Mouse (Mus musculus): ENCODE measurements at regions not wholly inside any gene's neighbourhood (a gene's known extent, or its start where the extent isn't known, plus 50 kb on each side); places are given as distances from the start of the nearest gene placed in this dataset.

- DNase-seq (ENCODE audit: extremely low spot score in 1 of 2, low spot score in 2 of 2): peak; percentile 33 to 47
- intact Hi-C loops (cut with DNase I): no loop called here
These were observed 149.1 kb upstream of the Syndig1 start for GRCm38 (mm10) chr2:149679822-149680459.

GRCm38 (mm10) chr2:149722342-149722741 is 106.7 kb upstream of the Syndig1 start:
- no peak for DNase-seq (ENCODE audit: extremely low spot score in 1 of 2, low spot score in 2 of 2)
- intact Hi-C loops (cut with DNase I): no loop called here

GRCm38 (mm10) chr2:149724279-149724678 is 104.7 kb upstream of the Syndig1 start:
- intact Hi-C loops (cut with DNase I): no loop called here
- no peak for DNase-seq (ENCODE audit: extremely low spot score in 1 of 2, low spot score in 2 of 2)

- no peak for DNase-seq (ENCODE audit: extremely low spot score in 1 of 2, low spot score in 2 of 2)
- intact Hi-C loops (cut with DNase I): no loop called here
These were observed 103.1 kb upstream of the Syndig1 start for GRCm38 (mm10) chr2:149725932-149726331.

GRCm38 (mm10) chr2:149737837-149738236 is 91.2 kb upstream of the Syndig1 start:
- intact Hi-C loops (cut with DNase I): no loop called here
- no peak for DNase-seq (ENCODE audit: extremely low spot score in 1 of 2, low spot score in 2 of 2)

- peak; percentile 32 to 46 for DNase-seq (ENCODE audit: extremely low spot score in 1 of 2, low spot score in 2 of 2)
- intact Hi-C loops (cut with DNase I): no loop called here
These were observed 89.1 kb upstream of the Syndig1 start for GRCm38 (mm10) chr2:149739886-149740285.

- DNase-seq (ENCODE audit: extremely low spot score in 1 of 2, low spot score in 2 of 2): no peak
- intact Hi-C loops (cut with DNase I): no loop called here
These were observed 86.3 kb upstream of the Syndig1 start for GRCm38 (mm10) chr2:149742661-149743060.

- intact Hi-C loops (cut with DNase I): no loop called here
- peak in 1 of 2 experiments; percentile 10 for DNase-seq (ENCODE audit: extremely low spot score in 1 of 2, low spot score in 2 of 2)
These were observed 80.7 kb upstream of the Syndig1 start for GRCm38 (mm10) chr2:149748240-149748822.

- intact Hi-C loops (cut with DNase I): no loop called here
- DNase-seq (ENCODE audit: extremely low spot score in 1 of 2, low spot score in 2 of 2): no peak
These were observed 69.9 kb upstream of the Syndig1 start for GRCm38 (mm10) chr2:149759151-149759550.

- intact Hi-C loops (cut with DNase I): loop anchor here (10.0 kb wide), 1 partner anchor 339 kb away; no protein-coding TSS in a partner anchor
- DNase-seq (ENCODE audit: extremely low spot score in 1 of 2, low spot score in 2 of 2): no peak
These were observed 65.1 kb upstream of the Syndig1 start for GRCm38 (mm10) chr2:149763864-149764263.

GRCm38 (mm10) chr2:149768027-149768426 is 61.0 kb upstream of the Syndig1 start:
- intact Hi-C loops (cut with DNase I): loop anchor here (10.0 kb wide), 1 partner anchor 343 kb away; no protein-coding TSS in a partner anchor
- no peak for DNase-seq (ENCODE audit: extremely low spot score in 1 of 2, low spot score in 2 of 2)

GRCm38 (mm10) chr2:149768551-149768950 is 60.5 kb upstream of the Syndig1 start:
- intact Hi-C loops (cut with DNase I): loop anchor here (10.0 kb wide), 1 partner anchor 344 kb away; no protein-coding TSS in a partner anchor
- DNase-seq (ENCODE audit: extremely low spot score in 1 of 2, low spot score in 2 of 2): peak in 1 of 2 experiments; percentile 61

GRCm38 (mm10) chr2:149777316-149777715 is 51.7 kb upstream of the Syndig1 start:
- peak in 1 of 2 experiments; percentile 11 for DNase-seq (ENCODE audit: extremely low spot score in 1 of 2, low spot score in 2 of 2)

More at GRCm38 (mm10) chr2:149777316-149777715, 51.7 kb upstream of the Syndig1 start:
- intact Hi-C loops (cut with DNase I): no loop called here
